Mouse (Mus musculus) heart, postnatal 14 days (tissue): ENCODE measurements at regions not wholly inside any gene's neighbourhood (a gene's known extent, or its start where the extent isn't known, plus 50 kb on each side); places are given as distances from the start of the nearest gene placed in this dataset.

Source experiments
- DNase-seq, 2 experiments: peaks; one replicate each; pipeline ENCODE4 v3.0.0; 2021 to 2022
- intact Hi-C: fragments of 180-260 bp; cut with DNase I; formaldehyde crosslinking; loops from one replicate; pipeline ENCODE4 v1.15.1; 2025

DNA sequence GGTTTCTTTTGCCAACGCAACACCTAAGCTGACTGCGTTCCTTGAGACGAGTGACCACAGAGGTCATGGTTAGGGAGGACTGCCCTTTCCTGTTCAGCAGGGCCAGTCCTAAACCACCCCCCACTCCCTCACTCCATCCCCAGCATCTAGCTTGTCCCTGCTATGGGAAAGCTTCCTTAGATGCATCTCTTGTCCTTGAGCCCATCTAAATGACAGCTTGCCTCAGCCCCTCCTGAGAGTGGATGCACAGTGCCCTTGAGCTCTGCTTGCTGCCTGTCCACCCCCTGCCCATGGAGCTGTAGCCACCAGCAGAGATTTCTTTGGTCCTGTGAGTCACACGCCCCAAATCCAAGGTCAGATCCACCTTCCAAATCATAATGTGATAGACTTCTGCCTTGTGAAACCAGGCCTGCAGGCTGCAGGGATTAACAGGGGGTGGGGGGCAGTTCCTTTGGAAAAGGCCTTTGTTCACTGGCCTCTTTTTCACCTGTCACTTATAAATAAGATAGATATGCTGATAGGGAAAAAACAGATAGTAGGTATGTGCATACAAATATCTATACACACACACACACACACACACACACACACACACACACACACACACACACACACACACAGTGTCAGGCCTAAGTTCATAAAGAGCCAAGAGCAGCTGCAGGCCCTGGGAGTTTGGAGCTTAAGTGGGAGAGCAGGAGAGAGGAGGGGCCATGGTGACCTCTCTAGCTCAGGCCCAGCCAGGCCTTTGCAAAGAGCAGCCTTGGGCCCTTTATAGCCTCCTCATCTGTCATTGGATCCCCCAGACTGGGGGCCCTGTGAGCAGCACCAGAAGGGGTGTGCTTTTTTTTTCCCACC is 56.4 kb upstream of the Adra2c start:
- intact Hi-C loops = no loop called here
- DNase-seq = no peak

DNA sequence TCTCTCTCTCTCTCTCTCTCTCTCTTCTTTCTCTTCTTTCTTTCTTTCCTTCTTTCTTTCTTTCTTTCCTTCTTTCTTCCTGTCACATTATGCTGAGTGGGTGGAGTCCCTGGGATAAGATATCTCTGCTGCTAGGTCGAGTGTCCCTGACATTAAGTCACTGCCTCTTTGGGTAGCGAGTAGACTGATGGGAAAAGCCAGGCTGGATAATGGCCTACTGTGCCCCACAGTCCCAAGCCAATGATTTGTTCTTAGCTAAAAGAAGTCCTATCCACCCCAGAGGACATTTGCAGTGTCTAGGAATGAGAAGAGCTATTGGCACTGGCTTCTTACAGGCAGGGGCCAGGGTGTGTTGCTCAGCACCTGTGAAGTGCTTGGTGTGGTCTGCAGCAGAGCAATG is 61.8 kb upstream of the Adra2c start:
- DNase-seq = no peak
- intact Hi-C loops = no loop called here

DNA sequence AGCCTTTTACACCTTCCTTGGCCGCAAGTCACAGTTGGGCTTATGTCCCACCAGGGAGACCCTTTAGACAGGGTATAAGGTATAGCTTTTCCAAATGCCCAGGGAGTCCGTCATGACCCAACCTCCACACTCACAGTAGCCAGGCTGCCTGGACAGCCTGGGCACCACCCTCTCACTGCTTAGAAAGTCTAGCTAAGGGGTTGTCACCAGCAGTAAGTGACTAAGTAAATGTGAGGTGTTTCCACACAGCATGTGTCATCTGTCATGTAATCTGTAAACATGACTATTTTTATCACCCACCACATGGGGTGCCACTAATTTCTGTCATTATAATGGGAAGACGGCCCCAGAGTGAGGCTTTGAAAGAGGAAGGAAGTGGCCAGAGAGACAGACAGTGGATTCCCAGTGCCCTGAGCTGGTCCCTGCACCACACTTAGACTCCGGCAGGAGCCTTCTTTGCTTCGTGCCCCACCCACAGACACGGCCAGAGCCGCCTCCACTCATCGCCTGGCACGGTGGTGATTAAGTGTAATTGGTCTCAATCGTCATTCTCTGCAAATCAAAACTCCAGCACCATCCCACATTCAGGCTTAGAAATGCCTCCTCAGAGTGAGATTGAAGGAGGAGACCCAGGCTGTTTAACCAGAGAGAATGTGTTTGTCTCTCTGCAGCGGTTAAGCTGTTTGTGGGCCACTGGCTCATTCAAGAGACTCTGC is 62.5 kb upstream of the Adra2c start:
- DNase-seq = no peak
- intact Hi-C loops = no loop called here

DNA sequence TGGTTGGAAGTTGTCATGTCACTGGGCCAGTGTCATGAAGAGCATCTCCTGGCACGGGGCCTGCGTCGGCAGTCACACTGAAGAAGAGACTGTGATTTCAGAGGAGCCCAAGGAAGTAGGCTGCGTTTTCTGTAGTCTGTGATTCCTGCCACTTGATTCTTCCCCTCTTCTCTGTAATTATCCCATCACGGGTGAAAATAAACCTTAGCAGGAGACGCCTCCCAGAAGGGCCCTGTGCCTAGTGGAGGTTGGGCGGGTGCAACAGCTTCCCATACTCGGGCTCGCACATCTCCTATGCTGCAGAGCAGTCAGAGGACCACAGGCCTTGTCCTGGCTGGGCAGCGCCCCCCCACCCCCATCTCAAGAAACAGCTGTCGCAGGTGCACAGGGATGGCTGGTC is 63.1 kb upstream of the Adra2c start:
- DNase-seq = no peak
- intact Hi-C loops = no loop called here

DNA sequence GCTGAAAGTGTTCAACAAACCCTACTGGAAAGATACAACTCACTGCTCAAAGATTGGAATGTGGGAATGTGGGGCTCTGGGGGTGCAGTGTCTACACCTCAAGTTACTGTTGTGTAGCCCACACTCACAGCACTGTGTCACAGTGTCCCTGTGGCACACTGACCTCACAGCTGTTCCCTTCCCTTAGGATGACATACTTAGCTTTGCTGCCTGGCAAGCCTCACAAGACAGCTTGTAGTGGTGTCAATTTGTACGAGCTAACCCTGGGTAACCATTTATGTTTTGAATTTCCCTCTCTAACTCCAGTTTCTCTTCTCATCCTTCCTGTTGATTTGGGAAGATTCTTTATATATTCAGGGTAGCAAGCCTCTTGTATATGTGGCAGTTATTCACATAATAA is 68.8 kb upstream of the Adra2c start:
- DNase-seq = no peak
- intact Hi-C loops = no loop called here

DNA sequence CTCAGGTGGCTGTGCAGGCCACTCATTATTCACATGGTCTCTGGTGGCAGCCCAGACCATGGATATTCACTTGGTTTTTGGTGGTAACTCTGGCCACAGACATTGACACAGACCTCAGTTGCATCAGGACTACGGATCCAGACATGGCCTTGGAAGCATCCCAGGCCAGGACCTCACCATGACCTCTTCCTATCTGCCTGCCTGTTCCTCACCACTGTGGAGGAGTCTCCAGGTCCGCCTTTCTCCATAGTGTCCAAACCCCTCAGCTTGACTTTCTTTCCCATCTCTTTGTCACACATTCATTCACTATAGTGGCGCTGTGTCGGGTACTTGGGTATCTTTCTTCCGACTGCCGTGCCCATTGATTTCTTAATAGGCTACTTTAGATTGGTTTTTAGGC is 74.1 kb upstream of the Adra2c start:
- intact Hi-C loops = no loop called here

DNA sequence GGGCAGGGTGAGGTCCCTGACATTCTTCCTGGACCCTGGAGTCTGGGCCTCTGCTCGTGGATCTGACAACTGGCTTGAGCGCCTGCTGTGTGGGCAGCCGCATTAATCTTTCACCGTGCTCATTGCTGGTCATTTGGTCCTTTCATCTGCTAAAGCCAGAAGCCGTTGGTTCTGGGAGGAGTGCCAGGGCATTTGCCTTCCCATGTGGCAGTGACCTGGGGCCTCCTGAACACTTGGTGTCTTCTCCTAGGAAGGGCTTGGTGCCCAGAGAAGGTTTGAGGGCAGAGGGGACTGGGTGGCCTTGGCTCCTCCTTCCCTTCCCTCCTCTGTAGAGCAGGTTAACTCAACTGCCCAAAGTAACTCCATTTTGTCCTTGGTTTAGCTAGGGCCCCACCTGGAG is 79.7 kb upstream of the Adra2c start:
- DNase-seq = peak in 1 of 2 experiments; percentile 33
- intact Hi-C loops = no loop called here

More for the DNA sequence above, 74.1 kb upstream of the Adra2c start:
- DNase-seq = no peak

DNA sequence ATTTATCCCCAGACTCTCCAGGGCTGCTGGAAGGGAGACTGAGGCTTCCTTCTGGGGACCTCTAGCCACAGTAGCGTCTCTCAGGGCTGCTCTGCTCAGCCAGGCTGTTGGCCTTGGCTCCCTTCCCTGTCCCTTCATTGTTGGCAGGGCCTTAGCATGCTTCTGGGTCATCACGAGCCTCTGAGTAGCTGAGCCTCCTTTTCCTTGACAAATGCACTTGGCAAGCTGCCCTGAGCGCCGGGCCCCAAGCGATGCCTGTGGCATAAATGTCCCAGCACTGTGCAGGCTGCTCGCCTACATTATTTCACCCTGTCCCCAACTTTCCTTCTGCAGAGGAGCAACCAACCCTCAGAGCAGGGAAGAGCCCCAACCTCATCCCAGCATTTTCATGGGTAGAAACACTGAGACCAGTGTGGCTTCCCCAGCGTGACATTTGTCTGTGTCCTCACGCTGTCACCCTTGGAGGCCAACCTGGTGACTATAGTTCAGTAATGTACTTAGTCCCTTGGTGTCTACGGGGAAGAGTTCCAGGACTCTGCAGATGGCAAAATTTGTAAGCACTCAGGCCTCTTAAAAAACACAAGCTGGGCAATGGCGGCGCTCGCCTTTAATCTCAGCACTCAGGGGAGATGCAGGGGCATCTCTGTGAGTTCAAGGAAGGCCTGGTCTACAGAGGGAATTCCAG is 83.7 kb upstream of the Lrpap1 start:
- peak; percentile 83 to 90 for DNase-seq
- intact Hi-C loops = no loop called here

DNA sequence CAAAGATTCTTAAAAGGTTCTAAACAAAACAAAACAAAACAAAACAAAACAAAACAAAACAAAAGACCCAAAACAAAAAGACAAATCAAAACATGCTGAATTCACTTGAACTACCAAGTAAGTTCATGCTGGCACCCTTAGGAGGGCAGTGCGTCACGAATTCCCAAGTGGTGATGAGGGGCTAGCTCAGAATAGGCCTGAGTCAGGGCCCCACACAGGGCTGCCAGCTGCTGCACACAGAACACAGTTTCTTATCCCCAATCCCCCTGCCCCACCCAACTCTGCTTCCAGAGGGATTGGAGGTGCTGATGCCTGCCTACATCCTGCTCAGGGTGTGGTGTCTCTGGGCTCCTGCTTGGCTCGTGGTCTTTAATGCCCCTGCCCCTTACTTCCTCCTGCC is 80.3 kb upstream of the Lrpap1 start:
- intact Hi-C loops = loop anchor here (2.0 kb wide), 1 partner anchor 53 kb away; no protein-coding TSS in a partner anchor
- no peak for DNase-seq

DNA sequence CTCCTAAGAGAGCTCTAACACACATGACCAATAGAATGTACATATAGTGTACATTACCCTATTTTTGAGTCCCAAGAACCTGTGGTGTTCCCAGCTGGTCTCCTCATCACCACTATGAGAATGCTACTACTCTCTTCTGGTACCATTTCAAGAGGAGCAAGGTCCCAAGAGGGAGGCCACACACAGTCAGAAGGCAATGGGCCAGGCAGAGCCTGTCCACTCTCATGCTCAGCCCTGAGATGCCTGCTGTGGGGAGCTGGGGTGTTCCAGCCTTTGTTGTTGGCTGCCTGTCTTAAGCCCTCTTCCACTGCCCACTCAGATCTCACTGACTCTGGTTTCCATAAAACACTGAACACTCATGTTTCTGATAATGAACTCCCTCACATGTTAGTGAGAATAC is 79.7 kb upstream of the Lrpap1 start:
- intact Hi-C loops = loop anchor here (2.0 kb wide), 1 partner anchor 52 kb away; no protein-coding TSS in a partner anchor
- DNase-seq = peak in 1 of 2 experiments; percentile 28

DNA sequence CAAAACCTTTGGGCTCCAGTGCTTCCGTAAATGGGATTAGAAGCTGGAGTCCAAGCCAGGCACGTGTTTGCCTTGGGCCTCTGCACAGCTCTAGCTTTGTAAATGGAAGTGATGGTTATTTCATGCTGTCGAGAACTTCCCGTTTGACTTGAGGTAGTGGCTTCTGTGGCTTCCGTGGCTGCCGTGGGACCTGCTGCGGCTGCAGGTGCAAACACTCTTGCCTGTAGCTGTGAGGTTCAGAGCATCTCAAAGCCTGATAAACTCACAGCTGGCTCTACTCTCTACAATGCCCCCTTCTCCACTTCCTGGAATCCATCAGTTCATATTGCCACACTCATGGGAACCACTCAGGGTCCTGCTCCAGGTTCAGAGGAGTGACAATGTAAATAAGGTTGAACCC is 77.9 kb upstream of the Lrpap1 start:
- intact Hi-C loops = no loop called here
- DNase-seq = no peak

DNA sequence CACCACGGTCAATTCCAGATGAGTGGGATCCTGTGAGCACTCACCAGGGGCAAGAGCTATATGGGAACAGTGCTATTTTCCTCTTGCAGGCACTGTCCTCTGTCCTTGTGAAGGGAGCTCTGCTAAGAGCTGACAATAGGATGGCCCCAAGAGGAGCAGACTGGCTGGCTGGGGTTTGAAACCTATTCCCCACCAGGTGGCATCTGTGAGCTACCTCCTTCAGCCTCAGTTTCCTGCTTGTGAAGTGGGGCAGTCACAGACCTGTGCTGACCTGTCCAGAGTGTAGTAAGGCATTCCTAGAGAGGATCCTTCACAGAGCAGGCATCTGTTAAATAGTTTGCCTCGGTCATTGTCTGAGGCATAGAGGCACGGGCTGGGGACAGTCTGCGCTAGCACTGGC is 71.8 kb upstream of the Lrpap1 start:
- intact Hi-C loops = loop anchor here (1.0 kb wide), 1 partner anchor 172 kb away; no protein-coding TSS in a partner anchor
- no peak for DNase-seq

DNA sequence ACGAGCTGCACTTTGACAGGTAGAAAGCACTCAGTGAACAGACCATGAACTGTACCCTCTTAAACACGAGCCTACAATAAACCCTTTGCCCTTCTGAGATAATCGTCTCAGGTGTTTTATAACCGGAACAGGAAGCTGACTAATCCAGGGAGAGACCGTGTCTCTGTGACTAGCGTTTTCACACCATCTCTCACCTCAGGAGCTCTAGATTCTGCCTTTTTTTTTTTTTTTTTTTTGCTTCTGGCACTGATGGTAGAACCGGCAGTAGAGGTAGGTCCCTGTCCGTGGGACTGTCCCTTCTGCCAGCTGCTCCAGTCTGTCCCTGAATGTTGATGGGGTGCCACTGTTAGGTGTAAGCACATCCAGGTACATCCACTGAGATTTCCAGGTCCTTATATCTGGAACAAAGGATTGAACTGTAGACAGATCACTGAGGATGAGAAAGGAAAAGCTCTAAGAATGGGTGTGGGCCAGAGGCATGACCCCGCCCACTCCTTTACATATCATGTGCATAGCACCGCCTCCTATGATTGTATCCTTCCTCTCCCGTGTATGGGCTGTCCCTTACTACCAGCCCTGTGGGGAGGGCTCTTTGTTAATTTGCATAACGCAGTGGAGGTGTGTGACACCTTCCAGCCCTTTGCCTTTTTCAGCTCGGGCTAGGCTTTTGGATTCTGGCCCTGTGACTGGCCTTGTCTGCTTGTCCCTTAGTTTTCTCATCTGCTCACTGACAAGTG is 70.7 kb upstream of the Lrpap1 start:
- intact Hi-C loops = no loop called here
- DNase-seq = no peak

DNA sequence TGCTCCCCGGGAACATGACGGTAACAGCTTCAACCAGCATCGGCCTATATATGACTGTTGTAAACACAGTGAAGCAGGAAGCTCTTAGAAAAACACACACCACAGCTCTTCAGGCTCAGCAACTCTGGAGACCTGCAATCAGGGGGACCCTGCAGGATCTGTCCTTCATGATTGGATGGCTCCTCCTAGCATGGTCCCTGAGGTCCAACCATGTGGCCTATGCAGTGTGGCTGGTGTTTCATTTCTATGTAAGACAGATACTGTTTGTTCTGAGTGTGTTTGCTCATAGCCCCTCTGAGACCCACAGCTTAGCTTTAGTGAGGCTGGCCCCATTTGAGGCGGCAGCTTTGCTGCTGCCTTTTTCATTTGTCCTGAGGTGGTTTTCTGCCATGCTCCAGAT is 68.8 kb upstream of the Lrpap1 start:
- DNase-seq = no peak
- intact Hi-C loops = no loop called here

DNA sequence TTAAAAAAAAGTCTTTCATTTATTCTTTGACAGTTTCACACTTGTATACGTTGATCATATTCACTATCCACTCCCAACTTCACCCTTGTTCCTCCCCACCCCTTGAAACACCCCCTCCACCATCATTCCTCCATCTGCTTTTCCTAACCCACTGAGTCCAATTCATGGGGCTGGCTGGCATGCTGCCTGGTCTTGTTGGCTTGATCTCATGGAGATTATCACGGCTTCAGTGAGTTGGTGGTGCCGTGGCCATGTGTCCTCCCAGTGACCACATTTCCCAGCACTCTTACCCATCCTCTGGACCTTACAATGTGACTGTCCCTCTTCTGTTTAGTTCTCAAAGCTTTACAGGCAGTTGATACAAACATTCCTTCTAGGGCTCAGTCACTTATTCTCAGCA is 65.8 kb upstream of the Lrpap1 start:
- DNase-seq = no peak

DNA sequence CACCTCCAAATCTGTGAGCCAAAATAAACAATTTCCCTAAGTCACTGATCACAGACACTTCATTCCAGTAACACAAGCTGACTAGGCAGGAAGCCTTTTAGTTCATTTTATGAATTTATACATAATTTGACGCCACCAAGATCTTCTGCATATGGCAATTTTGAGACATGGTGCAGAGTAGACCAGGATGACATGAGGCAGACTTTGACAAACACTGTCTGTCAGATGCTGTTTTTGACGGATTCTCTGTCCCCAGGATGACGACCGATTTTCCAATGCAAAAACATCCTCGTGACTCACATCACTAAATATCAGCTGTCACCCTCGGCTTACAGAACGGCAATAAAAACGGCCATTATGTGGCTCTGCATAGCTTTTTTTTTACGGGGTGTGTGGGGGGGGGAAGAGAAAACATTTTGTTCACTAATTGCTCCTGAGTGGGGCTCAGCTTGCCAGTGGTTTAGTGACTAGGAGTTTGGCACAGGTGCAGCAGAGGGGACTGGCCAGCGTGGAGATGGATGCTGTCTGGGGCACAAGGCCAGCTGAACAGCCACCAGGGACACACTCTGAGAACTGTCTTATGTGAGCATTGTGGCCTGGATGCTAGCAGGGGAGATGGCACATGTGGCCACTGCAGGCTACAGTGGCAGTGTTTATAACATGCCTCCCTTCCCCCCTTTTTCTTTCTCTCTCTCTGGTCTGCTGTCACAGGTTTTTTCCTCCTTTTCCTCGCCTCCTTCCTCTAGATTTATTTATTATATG is 65.0 kb upstream of the Lrpap1 start:
- DNase-seq = no peak
- intact Hi-C loops = no loop called here

More for the DNA sequence above, 65.8 kb upstream of the Lrpap1 start:
- intact Hi-C loops = no loop called here

DNA sequence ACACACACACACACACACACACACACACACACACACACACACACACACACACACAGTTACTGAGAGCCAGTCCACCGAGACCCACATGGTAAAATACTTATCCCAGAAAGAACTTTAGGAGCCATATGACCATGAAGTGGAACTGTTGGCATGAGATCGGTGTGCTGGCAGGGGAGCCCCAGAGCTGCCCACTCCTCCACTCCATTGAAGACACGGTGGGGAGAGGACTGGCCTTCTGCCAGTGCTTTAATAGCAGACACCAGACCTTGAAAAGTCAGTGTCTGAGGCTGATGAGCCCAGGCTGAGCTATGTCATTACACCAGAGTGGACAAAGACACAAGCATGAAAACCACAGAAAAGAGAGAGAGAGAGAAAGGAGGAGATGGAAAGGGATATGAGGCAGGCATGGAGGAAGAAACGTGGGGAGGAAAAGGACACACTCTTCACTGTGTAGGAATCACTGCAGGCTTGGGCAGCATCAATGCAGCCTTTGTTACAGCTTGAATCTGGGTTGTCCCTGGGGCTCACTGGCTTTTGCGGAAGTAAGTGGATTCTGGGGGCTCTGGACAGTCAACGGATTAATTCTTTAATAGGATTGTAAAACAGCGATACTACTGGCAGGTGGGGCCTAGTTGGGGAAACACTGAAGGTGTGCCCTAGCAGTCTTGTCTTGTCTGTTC is 64.2 kb upstream of the Lrpap1 start:
- intact Hi-C loops = no loop called here
- DNase-seq = no peak

DNA sequence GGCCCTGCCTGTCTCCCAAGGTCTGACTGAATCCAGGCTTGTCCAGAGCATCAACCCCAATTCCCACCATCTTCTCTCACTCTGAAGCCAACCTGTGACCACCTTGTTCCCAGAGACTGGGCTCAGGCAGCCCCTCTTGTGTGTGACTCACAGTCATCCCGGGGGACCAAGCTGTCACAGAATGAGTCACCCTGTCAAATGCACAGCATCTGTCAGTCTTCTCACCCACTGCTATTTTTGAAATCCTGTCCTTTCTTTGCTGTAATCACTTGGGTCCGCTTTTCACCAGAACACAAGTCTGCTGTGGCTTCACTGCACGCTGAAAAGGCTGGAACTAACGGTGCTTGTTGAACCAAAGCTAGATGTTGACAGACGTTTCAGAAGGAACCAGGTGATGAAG is 63.3 kb upstream of the Lrpap1 start:
- intact Hi-C loops = no loop called here
- DNase-seq = no peak

DNA sequence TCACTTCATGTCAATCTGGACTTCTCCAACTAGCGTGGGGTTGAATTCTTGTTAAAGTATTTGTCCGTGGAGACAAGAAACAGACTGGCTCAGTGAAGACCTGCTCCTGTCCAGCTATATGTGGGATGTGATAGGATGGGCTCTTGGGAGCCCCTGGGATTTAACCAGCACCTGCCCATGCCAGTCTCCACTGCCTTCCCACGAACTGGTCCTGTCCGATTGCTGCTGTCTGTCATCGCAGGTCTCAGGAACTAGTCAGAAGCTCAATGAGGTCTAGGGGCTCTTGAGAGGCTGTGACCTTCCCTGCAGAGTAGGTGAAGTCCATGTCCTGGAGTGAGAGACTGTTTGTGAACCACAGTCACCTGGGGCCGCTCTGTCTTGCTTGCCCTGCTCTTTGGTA is 62.8 kb upstream of the Lrpap1 start:
- intact Hi-C loops = no loop called here
- no peak for DNase-seq
